Mouse (Mus musculus): ENCODE measurements around the gene Galnt18. TPM values are rescaled to one million over a fixed set of nuclear protein-coding genes. Genes with fewer than 3 reads are reported as not detected.
A peak's percentile ranks its signal among the peaks of the same experiment; 100 is the strongest.

Galnt18 gene
- polyA plus RNA-seq, 1 experiment from 2014 or later = 8.5 TPM

- H3K27ac ChIP-seq = no peak overlapping the region
- 89% methylated on average over 4 of the region's 4 CpGs for WGBS
- no peak overlapping the region for H3K4me3 ChIP-seq
- H3K27me3 ChIP-seq (ENCODE audit: insufficient read depth, poor library complexity, severe bottlenecking) = no peaks in the 10 kb centered on the region
- no peaks in the 10 kb centered on the region for H3K9me3 ChIP-seq
- H3K4me1 ChIP-seq (replicated peaks) = peaks cover 13% of the 10 kb centered on the region; the same call in 1 of the 2 replicates
- H3K36me3 ChIP-seq = no peaks in the 10 kb centered on the region
- no peak for DNase-seq (ENCODE audit: low spot score)
Measured at GRCm38 (mm10) chr7:111724004-111724403, 55.8 kb downstream of the Galnt18 start.

GRCm38 (mm10) chr7:111721308-111721698 is 58.5 kb downstream of the Galnt18 start:
- no peak overlapping the region for H3K27ac ChIP-seq
- H3K27me3 ChIP-seq (ENCODE audit: insufficient read depth, poor library complexity, severe bottlenecking) = no peaks in the 10 kb centered on the region
- no peaks in the 10 kb centered on the region for H3K36me3 ChIP-seq
- no peaks in the 10 kb centered on the region for H3K9me3 ChIP-seq
- no peak for DNase-seq (ENCODE audit: low spot score)
- 0 out of 2 replicates have a peak, but pooled peaks cover 9% of the 10 kb centered on the region for H3K4me1 ChIP-seq (replicated peaks)
- 85% methylated on average over 5 of the region's 5 CpGs for WGBS
- H3K4me3 ChIP-seq = no peak overlapping the region

- Histone ChIP-seq H3K27me3 (ENCODE audit: insufficient read depth, poor library complexity, severe bottlenecking) (no peaks in the 10 kb centered on the region), H3K36me3 (no peaks in the 10 kb centered on the region), H3K4me3 (no peak overlapping the region), H3K27ac (peak overlapping the region; percentile 17; the same call in 1 of the 2 replicates), H3K4me1 (replicated peaks) (0 out of 2 replicates have a peak, but pooled peaks cover 9% of the 10 kb centered on the region), H3K9me3 (no peaks in the 10 kb centered on the region)
- DNase-seq (ENCODE audit: low spot score) = no peak
- 84% methylated on average over 8 of the region's 8 CpGs for WGBS
Measured at GRCm38 (mm10) chr7:111720511-111721307, 59.1 kb downstream of the Galnt18 start.

GRCm38 (mm10) chr7:111718900-111719299 is 60.9 kb downstream of the Galnt18 start:
- Histone ChIP-seq H3K4me3 (no peak overlapping the region), H3K4me1 (replicated peaks) (0 out of 2 replicates have a peak, but pooled peaks cover 9% of the 10 kb centered on the region), H3K27ac (no peak overlapping the region), H3K9me3 (no peaks in the 10 kb centered on the region), H3K27me3 (ENCODE audit: insufficient read depth, poor library complexity, severe bottlenecking) (no peaks in the 10 kb centered on the region), H3K36me3 (no peaks in the 10 kb centered on the region)
- no peak for DNase-seq (ENCODE audit: low spot score)
- 77% methylated on average over 4 of the region's 4 CpGs for WGBS

GRCm38 (mm10) chr7:111714639-111715360 is 65.0 kb downstream of the Galnt18 start:
- Histone ChIP-seq H3K4me1 (replicated peaks) (0 out of 2 replicates have a peak, but pooled peaks cover 12% of the 10 kb centered on the region), H3K27ac (no peak overlapping the region), H3K9me3 (no peaks in the 10 kb centered on the region), H3K36me3 (no peaks in the 10 kb centered on the region), H3K4me3 (no peak overlapping the region), H3K27me3 (ENCODE audit: insufficient read depth, poor library complexity, severe bottlenecking) (no peaks in the 10 kb centered on the region)
- 85% methylated on average over 5 of the region's 5 CpGs for WGBS
- DNase-seq (ENCODE audit: low spot score) = no peak

GRCm38 (mm10) chr7:111713828-111714600 is 65.8 kb downstream of the Galnt18 start:
- Histone ChIP-seq H3K27ac (no peak overlapping the region), H3K4me3 (no peak overlapping the region), H3K4me1 (replicated peaks) (0 out of 2 replicates have a peak, but pooled peaks cover 12% of the 10 kb centered on the region), H3K36me3 (no peaks in the 10 kb centered on the region), H3K9me3 (no peaks in the 10 kb centered on the region), H3K27me3 (ENCODE audit: insufficient read depth, poor library complexity, severe bottlenecking) (no peaks in the 10 kb centered on the region)
- no peak for DNase-seq (ENCODE audit: low spot score)
- 79% methylated on average over 3 of the region's 3 CpGs for WGBS

GRCm38 (mm10) chr7:111712797-111713196 is 67.0 kb downstream of the Galnt18 start:
- Histone ChIP-seq H3K27me3 (ENCODE audit: insufficient read depth, poor library complexity, severe bottlenecking) (no peaks in the 10 kb centered on the region), H3K27ac (no peak overlapping the region), H3K9me3 (no peaks in the 10 kb centered on the region), H3K36me3 (no peaks in the 10 kb centered on the region), H3K4me3 (no peak overlapping the region), H3K4me1 (replicated peaks) (0 out of 2 replicates have a peak, but pooled peaks cover 10% of the 10 kb centered on the region)
- 89% methylated on average over 4 of the region's 4 CpGs for WGBS
- DNase-seq (ENCODE audit: low spot score) = no peak

GRCm38 (mm10) chr7:111711045-111711808 is 68.5 kb downstream of the Galnt18 start:
- WGBS = 89% methylated on average over 6 of the region's 6 CpGs
- no peaks in the 10 kb centered on the region for H3K36me3 ChIP-seq
- H3K27ac ChIP-seq = no peak overlapping the region
- H3K4me1 ChIP-seq (replicated peaks) = 0 out of 2 replicates have a peak, but pooled peaks cover 9% of the 10 kb centered on the region
- no peak overlapping the region for H3K4me3 ChIP-seq
- H3K9me3 ChIP-seq = no peaks in the 10 kb centered on the region
- H3K27me3 ChIP-seq (ENCODE audit: insufficient read depth, poor library complexity, severe bottlenecking) = no peaks in the 10 kb centered on the region
- no peak for DNase-seq (ENCODE audit: low spot score)

GRCm38 (mm10) chr7:111710311-111710710 is 69.5 kb downstream of the Galnt18 start:
- Histone ChIP-seq H3K27me3 (ENCODE audit: insufficient read depth, poor library complexity, severe bottlenecking) (no peaks in the 10 kb centered on the region), H3K36me3 (no peaks in the 10 kb centered on the region), H3K4me1 (replicated peaks) (0 out of 2 replicates have a peak, but pooled peaks cover 9% of the 10 kb centered on the region), H3K27ac (no peak overlapping the region), H3K4me3 (no peak overlapping the region), H3K9me3 (no peaks in the 10 kb centered on the region)
- no peak for DNase-seq (ENCODE audit: low spot score)
- WGBS = 61% methylated on average over 4 of the region's 4 CpGs

- 59% methylated on average over 1 of the region's 1 CpGs for WGBS
- no peak for DNase-seq (ENCODE audit: low spot score)
- H3K27me3 ChIP-seq (ENCODE audit: insufficient read depth, poor library complexity, severe bottlenecking) = no peaks in the 10 kb centered on the region
Measured at GRCm38 (mm10) chr7:111708563-111708962, 71.2 kb downstream of the Galnt18 start.

GRCm38 (mm10) chr7:111702961-111703360 is 76.8 kb downstream of the Galnt18 start:
- Histone ChIP-seq H3K4me3 (no peak overlapping the region), H3K27me3 (ENCODE audit: insufficient read depth, poor library complexity, severe bottlenecking) (no peaks in the 10 kb centered on the region), H3K4me1 (replicated peaks) (peaks cover 10% of the 10 kb centered on the region), H3K9me3 (no peaks in the 10 kb centered on the region), H3K36me3 (no peaks in the 10 kb centered on the region), H3K27ac (no peak overlapping the region)
- no peak for DNase-seq (ENCODE audit: low spot score)
- WGBS = 86% methylated on average over 2 of the region's 2 CpGs

More at GRCm38 (mm10) chr7:111708563-111708962, 71.2 kb downstream of the Galnt18 start:
- H3K4me1 ChIP-seq (replicated peaks) = 0 out of 2 replicates have a peak, but pooled peaks cover 9% of the 10 kb centered on the region
- no peak overlapping the region for H3K27ac ChIP-seq
- H3K4me3 ChIP-seq = no peak overlapping the region
- H3K36me3 ChIP-seq = no peaks in the 10 kb centered on the region
- no peaks in the 10 kb centered on the region for H3K9me3 ChIP-seq

GRCm38 (mm10) chr7:111701788-111702187 is 78.0 kb downstream of the Galnt18 start:
- H3K27ac ChIP-seq = no peak overlapping the region
- H3K4me3 ChIP-seq = no peak overlapping the region
- no peaks in the 10 kb centered on the region for H3K36me3 ChIP-seq
- H3K9me3 ChIP-seq = no peaks in the 10 kb centered on the region
- DNase-seq (ENCODE audit: low spot score) = no peak
- H3K4me1 ChIP-seq (replicated peaks) = peaks cover 10% of the 10 kb centered on the region
- no peaks in the 10 kb centered on the region for H3K27me3 ChIP-seq (ENCODE audit: insufficient read depth, poor library complexity, severe bottlenecking)
